Mouse (Mus musculus): ENCODE measurements around the gene Pitpna. TPM values are rescaled to one million over a fixed set of nuclear protein-coding genes. Genes with fewer than 3 reads are reported as not detected.
"Not testable (repeated sequence)": the region's sequence is repeated elsewhere in the genome, so short reads cannot be mapped to it uniquely, and the experiment has no call there.

Pitpna gene
- polyA plus RNA-seq, 1 experiment, result 70.4 TPM

DNA sequence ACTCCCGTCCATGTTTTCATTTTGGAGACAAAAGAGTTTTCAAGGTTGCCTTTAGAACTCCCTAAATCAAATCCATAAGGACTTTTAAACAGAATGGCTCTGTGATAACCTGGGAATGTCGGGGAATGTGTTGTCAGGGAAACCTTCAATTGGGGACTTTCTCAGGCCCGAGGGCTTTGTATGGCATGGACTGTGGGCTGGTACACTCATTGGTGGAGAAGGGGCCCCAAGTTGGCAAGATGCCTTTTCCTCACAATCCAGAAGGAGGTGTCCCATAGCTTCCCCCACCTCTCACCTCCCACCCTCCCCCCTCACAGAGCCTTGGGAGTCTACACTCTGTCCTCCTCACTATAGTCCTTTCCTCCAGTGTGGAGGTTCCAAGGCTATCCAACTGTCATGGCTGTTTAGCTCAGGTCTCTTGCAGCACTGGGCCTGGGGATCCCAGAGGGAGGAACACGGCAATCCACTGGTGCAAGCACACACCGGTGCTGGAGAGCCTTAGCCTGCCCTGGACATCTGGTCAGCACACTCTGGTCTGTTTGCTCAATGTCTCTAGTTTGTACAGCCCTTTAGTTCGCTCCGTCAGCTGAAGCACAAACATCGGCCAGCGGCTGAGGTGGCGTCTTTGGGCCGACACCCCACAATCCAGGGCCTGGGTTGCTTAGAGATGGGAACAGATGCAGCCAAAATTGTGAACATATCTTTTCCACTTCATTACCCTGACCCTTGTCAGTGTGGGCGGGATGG, 37.5 kb upstream of the Pitpna start:
- peak; percentile 62 for DNase-seq
- H3K4me1 ChIP-seq (ENCODE audit: control insufficient read depth, insufficient read depth, low read length), result peaks cover 26% of the 10 kb centered on the region
- 56% methylated on average over 12 of the region's 12 CpGs for WGBS
- TF ChIP-seq POLR2A (IDR thresholded peaks at IDR 0.05; ENCODE audit: borderline replicate concordance, extremely low read depth, low read depth, low read length), result peak; percentile 57; the same call in 1 of the 2 replicates
- no peak for TF ChIP-seq CTCF (IDR thresholded peaks at IDR 0.05; ENCODE audit: insufficient read depth, low read length)
- H3K4me3 ChIP-seq (replicated peaks; ENCODE audit: extremely low read depth, low read depth, low read length), result no peak overlapping the region

DNA sequence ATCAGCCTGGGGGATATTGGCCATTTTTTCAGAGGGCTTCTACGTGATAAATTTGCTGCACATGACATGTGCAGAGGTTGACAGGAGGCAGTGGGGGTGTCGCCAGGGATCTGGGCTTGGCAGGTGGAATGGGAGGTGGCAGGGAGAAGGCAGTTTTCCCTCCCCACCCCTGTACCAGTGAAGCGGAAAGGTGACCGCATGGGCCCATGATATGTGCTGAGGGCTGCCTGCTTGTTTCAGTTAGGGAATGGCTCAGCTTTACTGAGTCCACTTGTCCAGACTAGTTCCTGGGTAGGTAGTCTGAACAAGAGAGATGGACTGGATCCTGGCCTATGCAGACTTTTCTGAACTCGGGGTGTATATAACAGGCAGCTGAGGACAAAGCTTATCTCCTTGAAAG, 36.6 kb upstream of the Pitpna start:
- Histone ChIP-seq H3K4me3 (replicated peaks; ENCODE audit: extremely low read depth, low read depth, low read length) (no peak overlapping the region), H3K4me1 (ENCODE audit: control insufficient read depth, insufficient read depth, low read length) (peaks cover 26% of the 10 kb centered on the region)
- no peak for DNase-seq
- 89% methylated on average over 5 of the region's 5 CpGs for WGBS
- TF ChIP-seq CTCF (IDR thresholded peaks at IDR 0.05; ENCODE audit: insufficient read depth, low read length) (no peak), POLR2A (IDR thresholded peaks at IDR 0.05; ENCODE audit: borderline replicate concordance, extremely low read depth, low read depth, low read length) (no peak)

DNA sequence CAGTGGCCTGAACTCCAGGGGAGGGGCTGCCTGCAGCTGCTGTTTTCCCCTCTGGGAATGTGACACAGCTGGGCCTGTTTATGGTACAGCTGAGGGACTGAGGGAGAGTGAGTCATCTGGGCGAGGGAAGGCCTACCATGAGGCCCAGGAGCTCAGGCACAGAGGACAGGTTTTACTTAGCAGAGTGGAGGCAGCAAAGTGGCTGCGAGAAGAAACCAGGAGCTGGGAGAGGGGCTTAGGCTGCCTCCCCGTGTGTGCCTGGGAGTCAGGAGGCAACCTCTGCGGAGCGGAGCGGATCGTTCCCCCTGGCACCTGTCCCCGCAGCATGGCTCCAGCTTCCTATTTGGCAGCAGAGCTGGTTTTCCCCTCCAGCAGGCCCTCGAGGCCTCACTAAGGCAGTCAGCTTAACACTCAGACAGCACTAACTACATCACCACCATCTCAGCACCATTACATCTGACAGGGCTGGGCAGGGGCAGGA, 35.9 kb upstream of the Pitpna start:
- no peak for DNase-seq
- TF ChIP-seq CTCF (IDR thresholded peaks at IDR 0.05; ENCODE audit: insufficient read depth, low read length), result no peak
- no peak for TF ChIP-seq POLR2A (IDR thresholded peaks at IDR 0.05; ENCODE audit: borderline replicate concordance, extremely low read depth, low read depth, low read length)
- H3K4me1 ChIP-seq (ENCODE audit: control insufficient read depth, insufficient read depth, low read length), result peaks cover 26% of the 10 kb centered on the region
- H3K4me3 ChIP-seq (replicated peaks; ENCODE audit: extremely low read depth, low read depth, low read length), result no peak overlapping the region
- 24% methylated on average over 9 of the region's 9 CpGs for WGBS

DNA sequence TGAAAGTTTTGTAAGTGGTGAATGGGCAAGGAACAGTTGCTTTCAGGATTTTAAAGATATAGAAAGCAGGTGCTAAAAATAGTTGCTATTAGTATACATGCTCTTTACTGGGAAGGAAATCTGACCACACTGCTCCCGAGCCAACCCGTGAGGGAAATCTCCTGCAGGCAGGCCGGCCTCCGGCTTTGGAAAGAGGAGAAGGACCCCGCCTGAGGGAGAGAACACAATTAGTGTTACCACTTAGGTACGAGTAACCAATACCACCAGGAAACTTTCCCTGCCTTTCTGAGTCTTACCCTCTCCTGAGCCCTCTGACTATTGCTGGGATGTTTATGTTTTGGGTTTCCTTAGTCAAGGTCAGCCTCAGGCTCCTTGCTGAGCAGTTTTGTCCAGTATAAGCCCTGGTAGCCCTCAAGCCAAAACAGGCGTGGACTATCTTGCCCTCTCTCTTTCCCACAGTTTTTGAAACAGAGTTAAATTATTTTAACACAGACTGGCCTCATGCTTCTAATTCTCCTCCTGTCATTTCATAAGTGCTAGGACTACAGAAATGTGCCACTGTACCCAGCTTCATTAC, 34.9 kb upstream of the Pitpna start:
- DNase-seq, result no peak
- no peak overlapping the region for H3K4me3 ChIP-seq (replicated peaks; ENCODE audit: extremely low read depth, low read depth, low read length)
- no peak for TF ChIP-seq POLR2A (IDR thresholded peaks at IDR 0.05; ENCODE audit: borderline replicate concordance, extremely low read depth, low read depth, low read length)
- TF ChIP-seq CTCF (IDR thresholded peaks at IDR 0.05; ENCODE audit: insufficient read depth, low read length), result no peak
- 34% methylated on average over 7 of the region's 7 CpGs for WGBS
- peaks cover 26% of the 10 kb centered on the region for H3K4me1 ChIP-seq (ENCODE audit: control insufficient read depth, insufficient read depth, low read length)

DNA sequence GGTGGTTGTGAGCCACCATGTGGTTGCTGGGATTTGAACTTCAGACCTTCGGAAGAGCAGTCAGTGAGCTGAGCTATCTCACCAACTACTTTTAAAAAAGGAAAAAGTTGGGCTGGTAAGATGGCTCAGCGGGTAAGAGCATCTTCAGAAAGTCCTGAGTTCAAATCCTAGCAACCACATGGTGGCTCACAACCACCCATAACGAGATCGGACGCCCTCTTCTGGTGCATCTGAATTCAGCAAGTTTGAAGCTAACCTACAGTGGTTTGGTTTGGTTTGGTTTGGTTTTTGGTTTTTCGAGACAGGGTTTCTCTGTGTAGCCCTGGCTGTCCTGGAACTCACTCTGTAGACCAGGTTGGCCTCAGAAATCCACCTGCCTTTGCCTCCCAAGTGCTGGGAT, 31.9 kb upstream of the Pitpna start:
- WGBS, result 95% methylated on average over 6 of the region's 6 CpGs

DNA sequence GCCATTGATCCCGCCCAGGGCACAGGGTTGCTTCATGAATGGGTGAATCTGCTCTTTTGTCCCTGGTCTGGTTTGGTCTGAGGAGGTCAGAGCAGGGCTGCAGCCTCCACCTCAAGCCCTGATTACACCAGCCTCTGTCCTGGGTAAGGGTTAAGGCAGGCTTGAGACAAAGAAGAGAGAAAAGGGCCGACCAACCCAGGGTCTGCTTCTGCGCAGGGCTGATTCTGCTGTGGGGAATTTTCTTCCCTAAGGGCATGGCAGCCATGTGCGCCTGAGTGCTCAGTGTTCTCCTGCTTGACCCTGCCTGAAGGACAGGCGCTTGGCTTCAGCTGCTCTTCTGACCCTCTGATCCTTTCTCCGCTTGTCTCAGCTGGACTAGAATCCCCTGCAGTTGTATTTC, 30.8 kb upstream of the Pitpna start:
- peaks cover 6% of the 10 kb centered on the region; the same call in 1 of the 2 replicates for H3K4me1 ChIP-seq (ENCODE audit: control insufficient read depth, insufficient read depth, low read length)
- WGBS, result 92% methylated on average over 6 of the region's 6 CpGs
- DNase-seq, result no peak
- TF ChIP-seq POLR2A (IDR thresholded peaks at IDR 0.05; ENCODE audit: borderline replicate concordance, extremely low read depth, low read depth, low read length), result no peak
- H3K4me3 ChIP-seq (replicated peaks; ENCODE audit: extremely low read depth, low read depth, low read length), result no peak overlapping the region

More for the DNA sequence above, 31.9 kb upstream of the Pitpna start:
- peaks cover 14% of the 10 kb centered on the region for H3K4me1 ChIP-seq (ENCODE audit: control insufficient read depth, insufficient read depth, low read length)
- not testable (repeated sequence) for DNase-seq; H3K4me3 ChIP-seq (replicated peaks; ENCODE audit: extremely low read depth, low read depth, low read length)

DNA sequence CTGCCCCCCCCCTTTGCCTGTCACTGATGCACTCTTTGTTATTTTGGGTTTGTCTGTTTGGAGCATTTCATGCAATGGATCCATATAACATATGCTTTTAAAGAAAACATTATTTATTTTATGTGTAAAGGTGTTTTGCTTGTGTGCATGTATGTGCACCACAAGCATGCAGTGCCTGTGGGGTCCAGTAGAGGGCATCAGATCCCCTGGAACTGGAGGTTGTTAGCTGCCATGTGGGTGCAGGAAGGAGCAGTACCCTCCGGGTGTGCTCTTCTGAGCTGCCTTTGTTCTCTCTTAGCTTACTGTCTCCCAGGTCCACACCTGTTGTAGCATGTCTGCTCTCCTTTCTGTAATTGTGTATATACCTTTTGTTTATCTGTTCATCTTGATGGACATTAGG, 29.8 kb upstream of the Pitpna start:
- Histone ChIP-seq H3K4me1 (ENCODE audit: control insufficient read depth, insufficient read depth, low read length) (no peaks in the 10 kb centered on the region), H3K4me3 (replicated peaks; ENCODE audit: extremely low read depth, low read depth, low read length) (no peak overlapping the region)
- TF ChIP-seq CTCF (IDR thresholded peaks at IDR 0.05; ENCODE audit: insufficient read depth, low read length) (peak; percentile 24; the same call in 1 of the 2 replicates), POLR2A (IDR thresholded peaks at IDR 0.05; ENCODE audit: borderline replicate concordance, extremely low read depth, low read depth, low read length) (no peak)
- DNase-seq, result no peak
- 81% methylated on average over 1 of the region's 1 CpGs for WGBS

DNA sequence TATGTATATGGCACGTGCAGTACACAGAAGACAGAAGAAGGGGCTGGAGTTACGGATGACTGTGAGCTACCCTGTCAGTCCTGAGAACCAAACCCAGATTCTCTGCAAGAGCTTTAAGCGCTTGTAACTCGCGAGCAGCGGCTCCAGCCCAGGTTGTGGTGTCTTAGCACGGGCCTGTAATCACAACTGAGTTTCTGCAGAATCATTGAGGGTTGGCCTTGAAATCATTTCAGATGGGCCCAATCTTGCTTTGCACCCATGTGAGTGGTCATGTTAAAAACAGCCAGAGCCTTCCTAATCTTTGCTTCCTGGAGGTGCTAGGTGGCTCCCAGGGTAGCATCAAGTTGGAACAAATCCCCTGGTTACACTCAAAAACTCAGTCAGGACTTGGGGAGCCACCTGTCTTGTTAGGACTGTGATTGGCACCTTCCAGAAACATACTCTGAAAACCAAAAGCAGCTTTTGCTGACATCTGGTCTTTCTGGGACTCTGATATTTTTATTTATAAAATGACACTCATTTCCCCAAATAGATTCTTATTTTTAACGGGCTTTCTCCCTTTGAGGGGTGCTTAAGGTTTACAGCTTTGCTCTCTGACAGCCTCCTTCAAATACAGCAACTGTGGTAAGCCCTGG, 27.9 kb upstream of the Pitpna start:
- DNase-seq, result no peak
- Histone ChIP-seq H3K4me1 (ENCODE audit: control insufficient read depth, insufficient read depth, low read length) (peaks cover 8% of the 10 kb centered on the region), H3K4me3 (replicated peaks; ENCODE audit: extremely low read depth, low read depth, low read length) (no peak overlapping the region)
- WGBS, result 82% methylated on average over 8 of the region's 8 CpGs
- TF ChIP-seq POLR2A (IDR thresholded peaks at IDR 0.05; ENCODE audit: borderline replicate concordance, extremely low read depth, low read depth, low read length) (no peak), CTCF (IDR thresholded peaks at IDR 0.05; ENCODE audit: insufficient read depth, low read length) (no peak)

DNA sequence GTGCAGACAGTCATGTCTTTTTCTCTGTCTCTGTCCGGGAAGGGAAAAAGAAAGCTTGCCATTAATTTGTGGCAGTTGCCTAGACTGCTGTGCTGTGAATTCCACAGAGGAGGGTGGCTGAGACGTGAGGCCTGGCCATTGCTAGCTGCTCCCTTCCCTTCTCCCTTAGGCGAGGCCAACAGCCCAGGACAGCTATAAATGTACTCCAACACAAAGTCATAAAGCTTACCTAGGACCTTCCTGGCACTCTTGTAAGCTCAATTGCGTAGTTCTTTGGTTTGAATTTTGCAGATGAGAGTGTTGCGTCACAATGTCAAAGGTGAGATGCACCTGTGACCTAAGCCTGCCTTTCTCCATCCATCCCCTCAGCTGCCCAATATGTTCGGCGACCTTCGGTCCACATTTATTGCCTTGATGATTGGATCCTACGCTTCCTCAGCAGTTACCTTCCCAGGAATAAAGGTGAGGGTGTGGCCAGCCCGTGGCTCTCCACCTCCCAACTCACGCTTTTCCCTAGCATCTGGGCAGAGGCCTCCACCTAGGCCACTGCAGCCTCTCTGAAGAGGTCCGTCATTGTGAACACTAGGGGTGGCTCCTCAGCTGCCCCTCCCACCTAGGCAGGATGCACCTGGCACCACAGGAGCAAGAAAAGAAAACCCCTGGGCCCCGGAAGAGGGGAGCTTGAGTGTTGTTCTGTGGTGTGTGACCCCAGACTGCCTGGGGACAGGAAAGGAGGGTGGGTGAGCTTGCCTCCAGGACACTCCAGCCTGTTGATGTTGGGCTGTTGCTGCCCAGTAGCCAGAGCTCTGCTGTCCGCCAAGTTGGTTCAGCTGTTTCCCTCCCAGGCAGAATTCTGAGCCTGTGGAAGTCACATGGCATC, 27.1 kb upstream of the Pitpna start:
- TF ChIP-seq POLR2A (IDR thresholded peaks at IDR 0.05; ENCODE audit: borderline replicate concordance, extremely low read depth, low read depth, low read length) (no peak), CTCF (IDR thresholded peaks at IDR 0.05; ENCODE audit: insufficient read depth, low read length) (no peak)
- Histone ChIP-seq H3K4me1 (ENCODE audit: control insufficient read depth, insufficient read depth, low read length) (peaks cover 11% of the 10 kb centered on the region), H3K4me3 (replicated peaks; ENCODE audit: extremely low read depth, low read depth, low read length) (no peak overlapping the region)
- DNase-seq, result no peak
- whole genome bisulfite sequencing, result 70% methylated on average over 14 of the region's 14 CpGs

Data from lung, adult 2 months (tissue).